8 mouse cellular contexts compared by ENCODE assay signal in genomic region chr2:181864536-181864860, GRCm38 (mm10). TPM values are rescaled to one million over a fixed set of nuclear protein-coding genes. Genes with fewer than 3 reads are reported as not detected.
DNase-seq lines count a peak whose midpoint lies in the region; ATAC-seq and TF ChIP-seq lines count a peak whose summit lies in the region.

No protein-coding gene starts in this region.

- H3K4me2 ChIP-seq in lung, embryonic 14.5 days, result peak overlapping the region; percentile 92
- peak overlapping the region; percentile 90 for H3K4me2 ChIP-seq in embryonic facial prominence, embryonic 14.5 days (ENCODE audit: low read depth, low read length)
- H3K4me2 ChIP-seq in intestine, embryonic 16.5 days (ENCODE audit: low read depth, low read length), result peak overlapping the region; percentile 77
- H3K4me2 ChIP-seq in neural tube, embryonic 14.5 days (ENCODE audit: low read depth, low read length), result peak overlapping the region; percentile 74

- DNase-seq in lung, embryonic 14.5 days, result no peak
- DNase-seq in lung, postnatal 10 days, result no peak
- peak; percentile 6 for DNase-seq in embryonic facial prominence, embryonic 14.5 days (ENCODE audit: low spot score)
- no peak for DNase-seq in ovary, postnatal 36 days (ENCODE audit: low spot score)
- no peak for DNase-seq in retina, postnatal 1 day

- peaks cover 24% of the 10 kb centered on the region for H3K36me3 ChIP-seq in lung, embryonic 14.5 days (ENCODE audit: insufficient read depth)
- peaks cover 23% of the 10 kb centered on the region; the same call in 1 of the 2 replicates for H3K36me3 ChIP-seq in embryonic facial prominence, embryonic 14.5 days (ENCODE audit: control insufficient read depth, insufficient read depth, low read length)
- H3K36me3 ChIP-seq in intestine, embryonic 16.5 days (ENCODE audit: control insufficient read depth, insufficient read depth, low read length), result no peaks in the 10 kb centered on the region
- peaks cover 11% of the 10 kb centered on the region for H3K36me3 ChIP-seq in neural tube, embryonic 14.5 days (ENCODE audit: control insufficient read depth, insufficient read depth, low read length)

- peak; percentile 55 for ATAC-seq in lung, embryonic 14.5 days (ENCODE audit: insufficient read depth)
- no peak for ATAC-seq in embryonic facial prominence, embryonic 14.5 days (ENCODE audit: low read depth)
- no peak; the same call in 1 of the 2 replicates for ATAC-seq in intestine, embryonic 16.5 days
- peak; percentile 21; the same call in 1 of the 2 replicates for ATAC-seq in neural tube, embryonic 14.5 days (ENCODE audit: low read depth)
- ATAC-seq in CD4-positive, CD25-positive, alpha-beta regulatory T cell, adult 4 months, result no peak

- TF ChIP-seq CTCF in lung, embryonic 14.5 days (IDR thresholded peaks at IDR 0.05; ENCODE audit: low read depth), result no peak

- peak overlapping the region; percentile 77 for H3K27ac ChIP-seq in lung, embryonic 14.5 days (ENCODE audit: low read depth)
- H3K27ac ChIP-seq in embryonic facial prominence, embryonic 14.5 days (replicated peaks; ENCODE audit: low read depth, low read length), result peak overlapping the region; percentile 79
- H3K27ac ChIP-seq in intestine, embryonic 16.5 days (ENCODE audit: low read length), result peak overlapping the region; percentile 72
- peak overlapping the region; percentile 72 for H3K27ac ChIP-seq in neural tube, embryonic 14.5 days (ENCODE audit: low read depth, low read length)

- H3K4me1 ChIP-seq in lung, embryonic 14.5 days (ENCODE audit: insufficient read depth), result peaks cover 3% of the 10 kb centered on the region; the same call in 1 of the 2 replicates
- H3K4me1 ChIP-seq in embryonic facial prominence, embryonic 14.5 days (ENCODE audit: control insufficient read depth, insufficient read depth, low read length), result peaks cover 12% of the 10 kb centered on the region
- H3K4me1 ChIP-seq in intestine, embryonic 16.5 days (ENCODE audit: control insufficient read depth, insufficient read depth, low read length), result peaks cover 15% of the 10 kb centered on the region
- H3K4me1 ChIP-seq in neural tube, embryonic 14.5 days (ENCODE audit: control insufficient read depth, insufficient read depth, low read length), result peaks cover 12% of the 10 kb centered on the region

- peak overlapping the region; percentile 77 for H3K4me3 ChIP-seq in lung, embryonic 14.5 days (ENCODE audit: low read depth, low read length)
- H3K4me3 ChIP-seq in embryonic facial prominence, embryonic 14.5 days (ENCODE audit: low read depth, low read length), result peak overlapping the region; percentile 79
- H3K4me3 ChIP-seq in intestine, embryonic 16.5 days (ENCODE audit: low read length), result peak overlapping the region; percentile 80
- peak overlapping the region; percentile 61 for H3K4me3 ChIP-seq in neural tube, embryonic 14.5 days (ENCODE audit: low read depth, low read length)

- H3K9me3 ChIP-seq in lung, embryonic 14.5 days (ENCODE audit: low read depth, low read length), result no peaks in the 10 kb centered on the region
- H3K9me3 ChIP-seq in embryonic facial prominence, embryonic 14.5 days (ENCODE audit: control insufficient read depth, low read length), result no peaks in the 10 kb centered on the region
- no peaks in the 10 kb centered on the region for H3K9me3 ChIP-seq in intestine, embryonic 16.5 days (ENCODE audit: control insufficient read depth, low read length)
- H3K9me3 ChIP-seq in neural tube, embryonic 14.5 days (ENCODE audit: control insufficient read depth, low read length), result no peaks in the 10 kb centered on the region

- WGBS in lung, embryonic 14.5 days, result 1% methylated on average over 22 of the region's 22 CpGs
- under 1% methylated on average over 21 of the region's 22 CpGs for WGBS in embryonic facial prominence, embryonic 14.5 days
- under 1% methylated on average over 22 of the region's 22 CpGs for WGBS in intestine, embryonic 16.5 days
- WGBS in neural tube, embryonic 14.5 days, result 0% methylated on average over 22 of the region's 22 CpGs

- no peaks in the 10 kb centered on the region for H3K27me3 ChIP-seq in lung, embryonic 14.5 days (ENCODE audit: insufficient read depth, low read length)
- no peaks in the 10 kb centered on the region for H3K27me3 ChIP-seq in embryonic facial prominence, embryonic 14.5 days (replicated peaks; ENCODE audit: control insufficient read depth, insufficient read depth, low read length)
- H3K27me3 ChIP-seq in intestine, embryonic 16.5 days (replicated peaks; ENCODE audit: control insufficient read depth, insufficient read depth, low read length), result no peaks in the 10 kb centered on the region
- H3K27me3 ChIP-seq in neural tube, embryonic 14.5 days (ENCODE audit: control insufficient read depth, insufficient read depth, low read length), result no peaks in the 10 kb centered on the region

- peak overlapping the region; percentile 76 for H3K9ac ChIP-seq in lung, embryonic 14.5 days
- peak overlapping the region; percentile 78 for H3K9ac ChIP-seq in embryonic facial prominence, embryonic 14.5 days (ENCODE audit: low read depth, low read length)
- H3K9ac ChIP-seq in intestine, embryonic 16.5 days (ENCODE audit: low read depth, low read length), result peak overlapping the region; percentile 79
- peak overlapping the region; percentile 58 for H3K9ac ChIP-seq in neural tube, embryonic 14.5 days (replicated peaks; ENCODE audit: low read depth, low read length)

RNA-seq across cellular contexts. Expression of gene Polr3k, which starts 0.4 kb away (rescaled TPM):
- polyA plus RNA-seq in lung, embryonic 14.5 days (2014; fragmentation: Nextera tagmentation; extraction: Ambion mirVana), result 77.9 and 87.7 TPM in 2 replicates
- 55.1 and 59.1 TPM in 2 replicates for polyA plus RNA-seq in embryonic facial prominence, embryonic 14.5 days (2014; fragmentation: Nextera tagmentation; extraction: Ambion mirVana)
- polyA plus RNA-seq in intestine, embryonic 16.5 days (2015; fragmentation: Nextera tagmentation; extraction: Ambion mirVana), result 74.9 and 77.5 TPM in 2 replicates
- polyA plus RNA-seq in neural tube, embryonic 14.5 days (2014; fragmentation: Nextera tagmentation; extraction: Ambion mirVana), result 80.2 and 86.0 TPM in 2 replicates
- polyA plus RNA-seq in CD4-positive, CD25-positive, alpha-beta regulatory T cell, adult 4 months (2017; shearing (Covaris generic)), result 10 to 100 TPM; 54.0 to 72.0 TPM

RNA-seq across cellular contexts. Expression of gene Pcmtd2, which starts 26.8 kb away (rescaled TPM):
- 26.5 and 29.0 TPM in 2 replicates for polyA plus RNA-seq in lung, embryonic 14.5 days (2014; fragmentation: Nextera tagmentation; extraction: Ambion mirVana)
- polyA plus RNA-seq in embryonic facial prominence, embryonic 14.5 days (2014; fragmentation: Nextera tagmentation; extraction: Ambion mirVana), result 30.6 and 32.5 TPM in 2 replicates
- polyA plus RNA-seq in intestine, embryonic 16.5 days (2015; fragmentation: Nextera tagmentation; extraction: Ambion mirVana), result 25.6 and 29.1 TPM in 2 replicates
- 30.6 and 38.7 TPM in 2 replicates for polyA plus RNA-seq in neural tube, embryonic 14.5 days (2014; fragmentation: Nextera tagmentation; extraction: Ambion mirVana)
- polyA plus RNA-seq in CD4-positive, CD25-positive, alpha-beta regulatory T cell, adult 4 months (2017; shearing (Covaris generic)), result 10 to 100 TPM; 65.5 to 69.4 TPM

Comparison
In these comparisons a context has a peak if more than half of its experiments do, and no peak if none do; other contexts are left out.
1. ATAC-seq: peak in lung, embryonic 14.5 days (single experiment) and neural tube, embryonic 14.5 days (single experiment); none in embryonic facial prominence, embryonic 14.5 days (single experiment), intestine, embryonic 16.5 days (single experiment) and CD4-positive, CD25-positive, alpha-beta regulatory T cell, adult 4 months (single experiment).
2. Peak in every context shown above with its lines, with median percentiles within 50 percentile points of each other: H3K27ac ChIP-seq, H3K4me2 ChIP-seq, H3K4me3 ChIP-seq and H3K9ac ChIP-seq.